Mouse (Mus musculus) c-Kit-positive CD71-positive TER-119-negative erythroid progenitor cells, embryonic 14.5 days (primary cell): ENCODE measurements around the gene Rab5if.
"Not testable (repeated sequence)": the region's sequence is repeated elsewhere in the genome, so short reads cannot be mapped to it uniquely, and the experiment has no call there.

Experiments
- DNase-seq: peaks from one replicate; pipeline ENCODE4 v3.0.0-alpha.2; 2013; ENCODE audit warnings: low read depth

Gene Rab5if

DNA sequence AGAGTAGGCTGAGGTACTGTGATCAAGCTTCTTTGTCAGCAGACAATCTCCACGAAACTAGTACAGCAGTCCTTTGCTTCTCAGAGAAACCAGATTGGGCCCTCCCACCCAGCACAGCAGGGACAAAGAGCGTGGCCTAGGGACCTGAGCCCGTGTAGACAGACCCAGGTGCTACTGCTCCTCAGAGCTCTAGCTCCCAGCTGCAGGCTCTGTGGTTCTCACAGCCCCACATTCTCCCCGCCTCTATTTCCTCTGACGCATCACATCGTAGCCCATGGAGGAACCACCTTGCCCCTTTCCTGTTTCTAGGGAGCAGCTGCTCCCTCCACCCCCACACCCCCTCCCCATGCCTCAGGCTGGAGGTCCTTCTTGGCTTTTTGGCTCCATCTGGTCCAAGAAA, 24.1 kb downstream of the Rab5if start, which contains the start of gene Sla2:
TSS of gene Sla2 (minus strand) at position 176 of the 400 bp plus-strand sequence.
- DNase-seq: no peak

DNA sequence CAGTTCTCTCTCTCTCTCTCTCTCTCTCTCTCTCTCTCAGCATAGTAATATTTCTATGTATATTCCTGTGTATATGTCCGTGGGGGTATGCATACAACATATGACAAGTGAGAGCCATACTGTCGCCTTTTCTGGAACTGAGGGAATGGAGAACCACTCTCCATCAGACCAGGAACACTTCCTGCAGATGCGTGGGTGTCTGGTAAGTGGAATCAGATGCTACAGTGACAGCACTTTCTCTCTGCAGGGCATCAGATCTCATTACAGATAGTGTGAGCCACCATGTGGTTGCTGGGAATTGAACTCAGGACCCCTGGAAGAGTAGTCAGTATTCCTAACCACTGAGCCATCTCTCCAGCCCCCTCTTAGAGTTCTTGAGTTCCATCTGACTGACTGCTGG, 25.6 kb downstream of the Rab5if start:
- no peak for DNase-seq

DNA sequence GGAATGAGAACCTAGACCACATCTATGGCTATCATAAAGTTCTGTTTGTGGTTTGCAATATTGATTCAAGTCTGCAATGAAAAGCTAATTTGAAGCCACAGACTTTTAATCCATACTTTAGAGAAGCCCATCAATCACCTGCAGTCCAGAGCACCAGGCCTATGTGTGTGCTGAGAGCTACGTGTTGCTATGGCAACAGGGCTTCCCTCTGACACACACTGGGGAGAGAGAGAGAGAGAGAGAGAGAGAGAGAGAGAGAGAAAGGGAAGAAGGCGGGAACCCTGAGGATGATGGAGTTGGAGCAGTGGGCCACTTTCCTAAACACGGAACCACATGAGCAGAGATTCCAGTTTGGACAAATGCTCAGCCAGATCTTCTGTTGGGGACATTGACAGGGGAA, 29.3 kb downstream of the Rab5if start:
- no peak for DNase-seq

DNA sequence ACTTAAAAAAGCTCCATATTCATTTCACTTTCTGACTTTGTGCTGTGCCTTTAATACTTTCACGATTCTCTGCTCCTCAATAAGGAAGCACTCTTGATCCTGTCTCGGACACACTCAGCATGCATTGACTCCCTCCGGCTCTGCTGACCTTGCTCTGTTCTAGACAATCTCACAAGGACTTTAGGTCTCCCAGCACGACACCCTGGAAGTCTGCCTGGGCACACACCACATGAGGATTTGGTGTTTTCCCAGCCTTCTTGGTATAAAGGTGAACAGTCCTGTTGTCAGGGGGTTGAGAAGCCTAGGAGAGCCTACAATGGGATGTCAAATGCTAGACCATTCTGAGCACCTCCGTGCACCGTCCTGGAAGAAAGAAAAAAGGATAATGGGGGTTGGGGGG, 29.9 kb downstream of the Rab5if start:
- DNase-seq: no peak

DNA sequence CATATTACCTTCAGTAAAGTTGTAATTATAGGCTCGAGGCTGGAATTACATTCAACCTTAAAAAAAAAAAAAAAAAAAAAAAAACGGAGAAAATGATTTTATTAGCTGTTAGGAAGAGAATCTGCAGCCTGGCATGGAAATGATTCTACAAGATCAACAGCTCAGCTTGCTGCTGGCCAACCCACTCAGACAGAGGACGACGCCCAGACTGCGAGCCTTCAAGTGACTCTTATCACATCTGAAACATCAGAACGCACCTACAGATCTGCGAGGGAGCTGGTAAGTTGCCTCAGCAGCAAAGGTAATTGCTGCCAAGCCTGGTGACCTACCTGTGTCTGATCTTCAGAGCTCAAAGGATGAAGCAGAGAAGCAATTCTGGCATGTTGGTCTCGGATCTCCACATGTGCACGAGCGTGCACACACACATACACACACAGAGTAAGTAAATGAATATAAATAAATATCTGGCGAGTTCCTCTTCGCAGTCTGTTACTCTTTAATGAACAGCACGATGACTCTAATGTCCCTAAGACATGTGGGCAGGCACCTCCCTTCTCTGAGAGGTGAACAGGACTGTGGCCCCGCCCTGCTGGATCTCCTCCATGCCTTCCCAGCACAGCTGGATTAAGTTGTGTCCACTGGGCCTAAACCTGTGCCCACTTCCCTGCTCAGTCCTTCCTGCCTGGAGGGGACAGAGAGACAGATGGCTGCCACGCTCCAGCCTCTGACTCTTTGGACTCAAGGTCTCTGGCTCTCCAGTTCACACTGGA, 31.8 kb downstream of the Rab5if start:
- no peak for DNase-seq

DNA sequence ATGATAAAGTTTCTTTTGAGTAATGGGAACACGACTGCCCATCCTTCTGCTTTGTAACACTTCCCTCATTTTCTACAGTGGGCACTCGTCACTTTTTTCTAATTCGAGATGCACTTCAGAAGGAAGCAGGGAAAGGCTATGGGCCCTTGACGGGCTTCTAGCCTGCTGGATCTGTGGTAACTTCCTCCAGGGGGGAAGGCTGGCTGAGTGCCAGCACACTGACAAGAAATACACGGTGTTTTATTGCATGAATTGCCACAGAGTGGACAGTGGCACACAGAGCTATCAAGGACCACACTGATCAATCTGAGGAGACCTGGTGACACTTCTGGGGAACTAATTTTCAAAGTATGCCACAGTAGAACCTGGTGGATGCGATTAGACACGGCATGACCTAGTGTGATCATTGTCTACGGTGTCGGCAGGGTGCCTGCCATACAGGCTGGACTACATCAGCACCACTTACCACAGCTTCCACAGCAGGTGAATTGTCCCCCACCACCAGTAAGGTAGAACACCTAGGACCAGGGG, 33.5 kb downstream of the Rab5if start:
- no peak for DNase-seq

DNA sequence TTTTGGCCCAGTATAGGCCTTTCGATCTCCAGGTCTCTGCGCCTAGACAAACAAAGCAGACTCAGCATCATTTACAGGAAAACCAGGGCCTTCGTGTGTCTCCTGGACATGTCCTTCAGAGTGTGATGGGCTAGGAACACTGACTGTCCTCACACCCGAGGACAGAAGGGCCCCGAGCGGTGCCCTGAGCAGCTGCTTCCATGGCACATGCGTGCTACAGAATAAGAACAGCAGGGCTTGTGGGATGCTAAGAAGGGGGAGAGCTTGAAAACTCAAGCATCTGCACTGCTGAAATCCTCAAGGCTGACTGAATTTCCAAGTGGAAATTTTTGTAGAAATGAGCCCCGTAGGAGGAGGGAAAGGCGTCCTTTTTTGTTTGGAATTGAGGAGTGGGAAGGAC, 34.1 kb downstream of the Rab5if start:
- DNase-seq: no peak

DNA sequence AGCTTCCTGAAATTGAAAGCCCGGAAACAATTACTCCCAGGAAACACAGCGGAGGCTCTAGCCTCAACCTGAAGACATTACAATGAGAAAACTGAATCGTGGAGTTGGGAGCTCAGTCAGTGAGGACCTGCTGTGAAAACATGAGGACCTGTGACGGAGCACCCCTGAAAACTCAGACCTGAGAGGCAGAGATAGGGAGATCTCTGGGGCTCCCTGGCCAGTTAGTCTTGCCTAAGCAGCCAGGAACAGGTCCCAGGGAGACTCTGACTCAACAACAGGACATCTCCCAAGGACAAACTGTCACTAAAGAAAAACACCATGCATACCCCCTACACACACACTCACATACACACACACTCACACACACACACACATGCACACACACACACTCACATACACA, 35.4 kb downstream of the Rab5if start:
- DNase-seq: no peak

DNA sequence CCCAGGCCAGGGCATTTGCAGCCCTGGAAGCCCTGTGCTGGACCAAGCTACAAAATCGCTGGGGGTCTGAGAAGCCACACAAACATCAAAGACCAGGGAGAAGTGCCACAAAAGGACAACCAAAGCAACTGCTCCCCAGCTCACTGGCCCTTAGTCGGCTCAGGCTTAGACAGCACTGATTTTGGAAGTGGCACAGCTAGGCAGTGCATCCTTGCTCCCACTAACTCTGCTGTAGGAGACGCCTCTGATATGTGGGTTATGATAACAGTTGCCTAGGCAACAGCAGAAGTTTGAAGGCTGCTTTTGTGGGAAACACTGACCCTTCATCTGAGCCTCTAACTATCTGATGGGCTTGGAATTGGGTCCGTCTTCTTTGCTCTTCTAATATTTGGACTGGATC, 36.3 kb downstream of the Rab5if start:
- no peak for DNase-seq

DNA sequence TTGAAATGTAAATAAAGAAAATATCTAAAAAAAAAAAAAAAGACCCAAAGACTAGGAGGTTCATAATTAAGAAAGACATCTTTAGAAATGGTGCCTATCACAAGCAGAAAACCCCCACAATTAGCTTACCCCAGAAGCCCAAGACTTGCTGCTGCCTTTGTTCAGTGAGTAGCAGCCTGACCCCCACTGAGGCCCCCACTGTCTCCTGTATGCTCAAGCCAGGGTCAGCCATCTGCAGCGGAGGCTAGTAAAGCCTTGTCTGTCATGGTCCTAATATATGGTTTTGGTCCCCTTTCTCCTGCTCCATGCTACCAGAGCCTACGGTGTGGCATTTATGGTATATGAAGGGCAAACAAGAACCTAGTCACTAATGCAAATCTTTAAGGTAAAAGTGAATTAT, 38.4 kb downstream of the Rab5if start:
- no peak for DNase-seq

DNA sequence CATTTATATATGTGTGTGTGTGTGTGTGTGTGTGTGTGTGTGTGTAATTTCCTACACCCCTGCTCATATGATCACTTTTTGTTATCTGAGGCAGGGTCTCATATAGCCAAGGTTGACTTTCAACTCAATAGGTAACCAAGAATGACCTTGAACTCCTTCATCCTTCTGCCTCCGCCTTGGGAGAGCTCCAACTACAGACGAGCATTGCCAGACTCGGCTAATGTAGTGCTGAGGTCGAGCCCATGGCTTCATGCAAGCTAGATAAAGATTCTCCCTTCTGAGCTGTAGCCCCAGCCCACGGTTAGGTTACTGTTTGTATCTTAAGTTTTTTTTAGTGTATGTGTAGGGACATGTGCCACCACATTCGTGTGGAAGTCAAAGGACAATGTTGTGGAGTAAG, 39.0 kb downstream of the Rab5if start:
- DNase-seq: no peak

DNA sequence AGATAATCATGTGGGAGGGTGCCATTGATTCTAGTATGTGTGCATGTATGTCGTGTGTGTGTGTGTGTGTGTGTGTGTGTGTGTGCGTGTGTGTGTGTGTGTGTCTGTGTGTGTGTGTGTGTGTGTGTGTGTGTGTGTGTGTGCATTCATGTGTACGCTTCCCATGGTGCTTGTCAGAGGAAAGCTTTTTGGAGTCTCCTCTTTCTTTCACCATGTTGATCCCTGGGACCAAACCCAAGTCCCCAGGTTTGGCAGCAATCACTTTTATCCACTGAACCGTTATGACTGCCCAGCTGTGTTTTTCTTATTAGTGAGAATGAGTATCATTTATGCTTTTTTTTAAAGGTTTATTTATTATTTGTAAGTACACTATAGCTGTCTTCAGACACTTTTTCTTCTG, 39.5 kb downstream of the Rab5if start:
- DNase-seq: not testable (repeated sequence)

DNA sequence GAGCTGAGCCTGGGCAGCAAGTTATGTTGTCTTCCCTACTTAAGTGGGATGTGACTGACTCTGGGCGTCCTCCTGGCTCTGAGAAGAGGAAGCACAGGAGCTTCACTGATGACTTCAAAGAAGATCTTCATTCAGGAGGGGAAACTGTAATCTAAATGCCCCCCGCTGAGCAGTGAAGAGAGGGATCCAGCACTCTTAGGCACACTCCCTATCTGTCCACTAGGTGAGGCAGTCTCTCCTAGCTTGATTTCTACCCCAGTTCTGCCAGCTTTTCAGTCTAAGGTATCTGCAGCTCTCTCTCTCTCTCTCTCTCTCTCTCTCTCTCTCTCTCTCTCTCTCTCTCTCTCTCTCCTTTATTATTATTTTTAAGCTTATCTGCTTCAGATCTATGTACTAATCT, 40.4 kb downstream of the Rab5if start:
- no peak for DNase-seq

DNA sequence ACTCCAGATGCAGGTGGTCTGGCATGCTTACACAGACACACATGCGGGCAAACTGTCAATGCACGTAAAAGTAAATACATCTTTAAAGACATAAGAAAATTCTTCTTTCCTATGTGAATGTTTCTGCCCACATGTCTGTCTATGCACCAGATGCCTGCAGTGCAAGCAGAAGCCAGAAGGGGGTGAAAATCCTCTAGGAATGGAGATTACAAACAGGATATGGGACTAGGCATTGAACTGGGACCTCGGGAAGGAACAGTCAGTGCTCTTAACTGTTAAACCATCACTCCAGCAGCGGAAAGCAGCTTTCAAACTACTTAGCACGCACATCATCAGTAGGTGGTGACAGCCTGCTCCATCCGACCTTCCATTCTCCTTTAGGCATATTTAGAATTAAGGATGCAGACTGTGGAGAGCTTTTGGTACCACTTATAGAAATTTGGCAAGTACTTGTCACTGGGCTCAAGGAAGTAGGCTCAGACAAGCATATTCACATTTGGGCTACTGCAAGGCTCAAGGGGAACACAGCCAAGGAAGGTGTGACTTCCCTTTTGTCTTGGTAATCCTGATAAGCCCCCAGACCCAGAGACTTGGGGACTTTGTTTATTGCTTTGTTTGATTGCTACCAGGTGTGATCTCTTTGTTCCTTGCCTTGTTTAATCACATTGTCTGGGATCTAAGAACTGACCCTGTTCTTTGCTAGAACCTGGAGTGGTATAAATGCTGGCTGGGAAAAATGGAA, 42.2 kb downstream of the Rab5if start:
- no peak for DNase-seq

DNA sequence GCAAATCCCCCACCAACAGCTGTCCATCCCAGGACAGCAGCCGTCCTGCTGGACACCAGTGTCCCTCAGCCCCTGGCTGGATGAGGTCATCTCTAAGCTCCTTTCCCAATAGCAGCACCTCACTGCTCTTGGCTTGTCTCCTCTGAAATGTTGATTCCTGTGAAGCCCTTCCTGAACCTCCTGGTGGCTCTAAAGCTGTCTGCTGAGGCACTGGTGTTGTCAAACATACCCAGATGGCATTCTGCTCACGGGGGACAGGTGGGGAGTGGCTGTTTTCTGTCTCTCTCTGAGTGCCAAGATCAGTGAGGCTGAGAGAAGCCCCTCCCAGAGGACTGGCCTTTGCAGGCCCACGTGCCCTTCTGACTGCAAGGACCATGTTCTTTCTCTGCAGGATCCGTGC, 43.0 kb downstream of the Rab5if start:
- DNase-seq: not testable (repeated sequence)

DNA sequence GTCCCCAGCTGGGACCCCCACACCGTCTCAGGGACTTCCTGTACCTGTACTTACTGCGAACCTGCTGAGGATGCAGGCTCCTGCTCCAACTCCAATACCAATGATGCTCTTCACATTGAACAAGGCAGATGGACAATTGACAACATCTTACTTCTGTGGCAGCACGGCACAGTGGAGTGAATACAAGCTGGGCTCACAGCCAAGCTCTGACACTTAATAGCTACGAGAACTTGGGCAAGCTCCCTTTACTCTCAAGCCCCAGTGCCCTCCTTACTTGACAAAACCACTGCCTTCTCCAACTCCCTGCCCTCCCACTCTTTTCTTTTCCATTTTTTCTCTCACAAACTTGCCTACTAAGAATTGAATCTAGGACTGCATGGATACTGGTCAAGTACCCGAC, 50.3 kb downstream of the Rab5if start:
- no peak for DNase-seq

DNA sequence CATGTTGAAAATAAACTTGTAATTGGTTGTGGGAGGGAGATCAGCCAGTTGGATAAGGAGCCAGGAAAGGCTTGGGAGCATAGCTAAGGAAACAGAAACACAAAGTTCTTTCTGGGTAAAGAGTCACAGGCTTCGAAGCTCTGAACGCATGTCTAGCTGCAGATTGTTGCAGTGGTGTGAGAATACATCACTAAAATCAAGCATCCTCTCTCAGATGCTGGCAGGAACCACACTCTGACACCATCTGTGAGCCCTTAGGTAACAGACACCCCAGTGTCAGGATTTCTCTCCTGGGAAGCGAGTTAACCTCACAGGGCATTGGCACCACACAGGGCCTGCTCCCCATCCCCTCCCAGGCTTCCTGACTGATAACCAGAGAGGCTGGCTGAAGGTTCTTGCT, 52.6 kb downstream of the Rab5if start:
- DNase-seq: no peak

DNA sequence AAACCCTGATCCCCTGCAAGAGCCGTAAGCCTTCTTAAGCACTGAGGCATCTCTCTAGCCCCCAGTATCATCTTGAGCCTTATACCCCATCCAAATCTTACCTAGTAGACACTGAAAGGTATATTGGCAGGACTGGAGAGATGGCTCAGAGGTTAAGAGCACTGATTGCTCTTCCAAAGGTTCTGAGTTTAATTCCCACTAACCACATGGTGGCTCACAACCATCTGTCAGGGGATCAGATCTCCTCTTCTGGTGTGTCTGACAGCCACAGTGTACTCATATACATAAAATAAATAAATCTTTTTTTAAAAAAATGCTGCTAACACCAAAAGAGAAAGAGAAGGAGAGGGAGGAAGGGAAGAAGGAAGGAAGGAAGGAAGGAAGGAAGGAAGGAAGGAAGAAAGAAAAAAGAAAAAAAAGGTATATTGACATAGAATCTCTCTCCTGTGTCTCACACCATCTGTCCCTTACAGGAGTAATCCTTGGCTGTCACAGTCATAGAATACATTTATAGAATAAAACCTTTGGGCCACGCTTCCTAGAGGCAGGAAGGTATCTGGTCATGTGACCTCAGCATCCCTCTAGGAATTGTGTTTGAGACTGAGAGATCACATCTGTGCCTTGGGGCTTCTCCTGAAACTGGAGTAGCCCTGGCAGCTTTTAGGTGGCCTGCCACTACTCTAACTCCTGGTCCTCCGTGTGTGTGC, 53.6 kb downstream of the Rab5if start:
- no peak for DNase-seq

DNA sequence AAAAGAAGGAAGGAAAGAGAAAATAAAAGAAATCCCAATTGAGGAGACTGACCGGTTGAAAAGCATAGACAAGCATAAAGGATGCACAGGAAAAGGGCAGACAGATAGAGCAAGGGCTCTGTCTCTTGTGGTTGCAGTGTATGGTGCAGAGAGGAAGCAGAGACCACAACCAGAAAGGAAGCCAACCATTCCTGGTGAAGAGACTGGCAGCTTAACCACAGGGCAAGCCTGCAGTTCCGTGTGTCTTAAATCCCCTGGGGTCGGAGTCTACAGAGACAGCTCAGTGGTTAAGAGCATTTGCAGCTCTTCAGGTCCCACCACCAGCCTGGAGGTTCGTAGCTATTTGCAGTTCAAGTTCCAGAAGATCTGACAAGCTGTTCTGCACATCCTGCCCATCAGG, 55.6 kb downstream of the Rab5if start:
- DNase-seq: no peak

DNA sequence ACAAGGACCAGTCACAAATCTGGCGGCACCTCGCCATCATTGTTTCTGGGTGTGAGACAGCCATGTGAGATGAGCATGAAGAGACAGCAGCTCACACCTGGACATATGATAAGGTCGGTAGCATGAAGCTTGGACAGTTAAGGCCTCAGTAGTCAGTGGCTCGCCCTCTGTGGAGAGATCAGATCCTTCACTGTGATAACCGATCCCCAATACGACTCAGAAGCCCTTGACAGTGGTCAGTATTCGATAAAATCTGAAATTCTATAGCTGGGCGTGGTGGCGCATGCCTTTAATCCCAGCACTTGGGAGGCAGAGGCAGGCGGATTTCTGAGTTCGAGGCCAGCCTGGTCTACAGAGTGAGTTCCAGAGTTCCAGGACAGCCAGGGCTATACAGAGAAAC, 56.3 kb downstream of the Rab5if start:
- DNase-seq: not testable (repeated sequence)

DNA sequence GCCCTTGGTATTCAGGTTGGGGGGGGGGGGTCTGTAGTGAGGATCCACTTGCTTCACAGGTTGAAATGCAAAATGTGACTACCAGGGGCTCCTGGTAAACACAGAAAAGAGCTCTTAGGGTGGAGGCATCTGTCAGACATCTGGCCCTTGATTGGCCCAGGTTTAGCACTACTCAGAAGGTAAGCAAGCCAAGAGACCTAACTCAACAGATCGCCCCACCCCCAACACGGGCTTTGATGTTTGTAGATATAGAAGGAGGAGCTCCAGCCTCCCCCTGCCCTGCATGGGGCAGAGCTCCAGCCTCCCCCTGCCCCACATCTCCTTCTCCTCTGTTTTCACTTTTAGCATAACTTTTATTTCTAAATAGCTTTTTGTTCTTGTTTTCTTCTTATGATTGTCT, 56.9 kb downstream of the Rab5if start:
- DNase-seq: no peak

DNA sequence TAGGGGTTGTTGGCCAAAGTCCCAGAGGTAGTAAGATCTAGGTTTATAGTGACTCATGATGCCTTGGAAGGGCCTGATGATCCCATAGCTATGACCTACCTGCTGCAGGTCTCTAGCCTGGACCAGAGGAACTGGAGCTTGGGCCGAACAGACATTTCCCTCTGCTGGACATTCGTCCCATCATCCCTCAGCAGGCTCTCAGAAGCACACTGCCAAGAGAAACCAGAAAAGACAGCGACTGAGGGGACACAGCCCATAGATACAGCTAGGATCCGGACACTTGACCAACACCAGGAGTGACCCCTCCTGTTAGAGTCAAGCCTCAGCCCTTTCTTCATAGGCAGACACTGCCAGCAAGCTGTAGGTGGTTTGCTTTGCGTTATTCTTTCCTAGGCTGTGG, 60.1 kb downstream of the Rab5if start:
- no peak for DNase-seq
